Mouse (Mus musculus) intestine, postnatal 0 days (tissue): Measurements from ENCODE around the gene Mlf2. TPM values are rescaled to one million over a fixed set of nuclear protein-coding genes. Genes with fewer than 3 reads are reported as not detected.

ENCODE experiments used
- ATAC-seq: fragments of 200-750 bp; cut with Nextera tagmentation; 2 replicates; pipeline ENCODE4 v1.8.0; 2017; ENCODE audit warnings: mild to moderate bottlenecking, moderate TSS enrichment, moderate library complexity
- H3K27ac ChIP-seq: fragments of 300-500 bp; sonication (generic); 2 replicates; pipeline ENCODE4 v1.5.1; 2014; ENCODE audit warnings: mild to moderate bottlenecking, low read depth, low read length, moderate library complexity
- H3K27me3 ChIP-seq: fragments of 300-500 bp; sonication (generic); replicated peaks from 2 replicates; pipeline ENCODE4 v1.6.1; 2014; ENCODE audit warnings: low read length, mixed read lengths; ENCODE audit not compliant: control insufficient read depth, insufficient read depth
- H3K36me3 ChIP-seq: fragments of 300-500 bp; sonication (generic); 2 replicates; pipeline ENCODE4 v1.6.1; 2014; ENCODE audit warnings: mild to moderate bottlenecking, moderate library complexity; ENCODE audit not compliant: control insufficient read depth, insufficient read depth
- H3K4me1 ChIP-seq: fragments of 300-500 bp; sonication (generic); replicated peaks from 2 replicates; pipeline ENCODE4 v1.6.1; 2014; ENCODE audit warnings: antibody characterized with exemption, low read length, mixed read lengths; ENCODE audit not compliant: control insufficient read depth, insufficient read depth
- H3K4me2 ChIP-seq: fragments of 300-500 bp; sonication (generic); replicated peaks from 2 replicates; pipeline ENCODE4 v1.6.1; 2014; ENCODE audit warnings: low read depth, mild to moderate bottlenecking, moderate library complexity
- H3K4me3 ChIP-seq: fragments of 300-500 bp; sonication (generic); 2 replicates; pipeline ENCODE4 v1.5.1; 2014; ENCODE audit warnings: low read depth, low read length
- H3K9ac ChIP-seq: fragments of 300-500 bp; sonication (generic); 2 replicates; pipeline ENCODE4 v1.6.1; 2014; ENCODE audit warnings: mild to moderate bottlenecking, low read depth, low read length
- H3K9me3 ChIP-seq: fragments of 300-500 bp; sonication (generic); 2 replicates; pipeline ENCODE4 v1.6.1; 2016; ENCODE audit warnings: mixed run types; ENCODE audit not compliant: control insufficient read depth
- CTCF ChIP-seq: sonication (generic); IDR thresholded peaks from 2 replicates; pipeline ENCODE4 v1.5.1; 2016; ENCODE audit warnings: low read depth, mild to moderate bottlenecking, control low read depth, antibody characterized with exemption, moderate library complexity
- WGBS: fragments of 180-500 bp; shearing (Covaris S2); extraction: QIAGEN DNeasy Blood & Tissue Kit; methylation state at CpG from one replicate; pipeline ENCODE4 v1.1.7; 2014; 5-methylcytosine and 5-hydroxymethylcytosine counted together
- polyA plus RNA-seq: library from polyadenylated mRNA; unstranded; fragments of >200 nt; fragmentation: Nextera tagmentation; extraction: Ambion mirVana; gene quantifications from 2 replicates; pipeline ENCODE4 v1.2.1, GENCODE M21; 2015

The Mlf2 gene
- polyA plus RNA-seq, 1 experiment from 2014 or later, result 269 TPM

DNA sequence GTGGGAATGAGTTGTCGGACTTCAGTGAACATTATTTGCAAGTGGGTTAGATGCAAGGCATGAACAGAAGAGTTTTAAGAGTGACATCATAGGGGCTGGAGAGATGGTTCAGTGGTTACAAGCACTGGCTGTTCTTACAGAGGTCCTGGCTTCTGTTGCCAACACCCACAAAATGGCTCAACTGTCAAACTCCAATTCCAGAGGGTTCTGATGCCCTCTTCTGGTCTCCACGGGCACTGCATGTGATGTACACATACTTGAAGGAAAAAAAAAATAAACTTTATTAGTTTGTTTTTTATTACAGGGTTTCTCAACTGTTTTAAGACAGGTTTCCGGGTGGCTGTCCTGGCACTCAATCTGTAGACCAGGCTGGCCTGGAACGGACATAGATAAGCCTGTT, 36.6 kb downstream of the Mlf2 start:
- TF ChIP-seq CTCF, result peak; percentile 72
- H3K9me3 ChIP-seq, result no peaks in the 10 kb centered on the region
- ATAC-seq, result no peak
- H3K27me3 ChIP-seq, result no peaks in the 10 kb centered on the region
- WGBS, result 60% methylated on average over 4 of the region's 4 CpGs
- no peaks in the 10 kb centered on the region for H3K36me3 ChIP-seq
- H3K4me3 ChIP-seq, result no peak overlapping the region
- peaks cover 10% of the 10 kb centered on the region; the same call in 1 of the 2 replicates for H3K4me1 ChIP-seq
- H3K4me2 ChIP-seq, result no peak overlapping the region
- H3K27ac ChIP-seq, result no peak overlapping the region
- no peak overlapping the region for H3K9ac ChIP-seq

Other genes starting within 250 kb of the Mlf2 start
- 96.6 and 97.3 TPM in 2 replicates for gene Emg1, start 219.2 kb upstream of the Mlf2 start, polyA plus RNA-seq
- gene Phb2, start 219.1 kb upstream of the Mlf2 start, polyA plus RNA-seq, result 249 and 255 TPM in 2 replicates
- 17.4 TPM in 2 replicates for gene Ptpn6, start 192.7 kb upstream of the Mlf2 start, polyA plus RNA-seq
- gene Grcc10, start 190.0 kb upstream of the Mlf2 start, polyA plus RNA-seq, result 238 and 259 TPM in 2 replicates
- not detected in 2 replicates for gene Gm45234, start 175.4 kb upstream of the Mlf2 start, polyA plus RNA-seq
- gene Atn1, start 174.9 kb upstream of the Mlf2 start, polyA plus RNA-seq, result 7.6 and 8.4 TPM in 2 replicates
- 3.5 and 4.6 TPM in 2 replicates for gene Eno2, start 161.7 kb upstream of the Mlf2 start, polyA plus RNA-seq
- gene Lrrc23, start 151.7 kb upstream of the Mlf2 start, polyA plus RNA-seq, result 0.21 TPM in 1 of 2 replicates, not detected in the other
- gene Spsb2, start 122.7 kb upstream of the Mlf2 start, polyA plus RNA-seq, result 57.7 and 69.5 TPM in 2 replicates
- gene Tpi1, start 117.1 kb upstream of the Mlf2 start, polyA plus RNA-seq, result 489 and 537 TPM in 2 replicates
- gene Usp5, start 101.9 kb upstream of the Mlf2 start, polyA plus RNA-seq, result 44.8 and 45.0 TPM in 2 replicates
- 45.4 and 57.4 TPM in 2 replicates for gene Cdca3, start 101.8 kb upstream of the Mlf2 start, polyA plus RNA-seq
- 0.42 and 0.47 TPM in 2 replicates for gene Gnb3, start 91.1 kb upstream of the Mlf2 start, polyA plus RNA-seq
- gene P3h3, start 73.6 kb upstream of the Mlf2 start, polyA plus RNA-seq, result 4.5 and 4.6 TPM in 2 replicates
- 0.46 and 0.64 TPM in 2 replicates for gene Gpr162, start 67.4 kb upstream of the Mlf2 start, polyA plus RNA-seq
- 0.75 and 0.83 TPM in 2 replicates for gene Cd4, start 43.2 kb upstream of the Mlf2 start, polyA plus RNA-seq
- gene Lag3, start 19.7 kb upstream of the Mlf2 start, polyA plus RNA-seq, result 1.6 and 1.7 TPM in 2 replicates
- 167 and 169 TPM in 2 replicates for gene Ptms, start 11.3 kb upstream of the Mlf2 start, polyA plus RNA-seq
- gene Cops7a, start 34.2 kb downstream of the Mlf2 start, polyA plus RNA-seq, result 105 and 110 TPM in 2 replicates
- 1.8 and 2.1 TPM in 2 replicates for gene Pianp, start 65.3 kb downstream of the Mlf2 start, polyA plus RNA-seq
- 8.2 TPM in 2 replicates for gene Zfp384, start 77.8 kb downstream of the Mlf2 start, polyA plus RNA-seq
- 65.4 and 70.1 TPM in 2 replicates for gene Ing4, start 108.4 kb downstream of the Mlf2 start, polyA plus RNA-seq
- 3.1 and 4.1 TPM in 2 replicates for gene Acrbp, start 118.3 kb downstream of the Mlf2 start, polyA plus RNA-seq
- 9.2 and 9.9 TPM in 2 replicates for gene Lpar5, start 136.5 kb downstream of the Mlf2 start, polyA plus RNA-seq
- 30.7 and 34.2 TPM in 2 replicates for gene Chd4, start 164.6 kb downstream of the Mlf2 start, polyA plus RNA-seq
- gene Nop2, start 200.5 kb downstream of the Mlf2 start, polyA plus RNA-seq, result 21.9 and 22.6 TPM in 2 replicates
- gene Iffo1, start 213.9 kb downstream of the Mlf2 start, polyA plus RNA-seq, result 3.2 and 3.9 TPM in 2 replicates
- 1,338 and 1,629 TPM in 2 replicates for gene Gapdh, start 235.1 kb downstream of the Mlf2 start, polyA plus RNA-seq